Mouse (Mus musculus): ENCODE measurements around the gene Nptn. TPM values are rescaled to one million over a fixed set of nuclear protein-coding genes. Genes with fewer than 3 reads are reported as not detected.

Gene Nptn
- polyA plus RNA-seq, 1 experiment from 2014 or later, result 124 TPM

DNA sequence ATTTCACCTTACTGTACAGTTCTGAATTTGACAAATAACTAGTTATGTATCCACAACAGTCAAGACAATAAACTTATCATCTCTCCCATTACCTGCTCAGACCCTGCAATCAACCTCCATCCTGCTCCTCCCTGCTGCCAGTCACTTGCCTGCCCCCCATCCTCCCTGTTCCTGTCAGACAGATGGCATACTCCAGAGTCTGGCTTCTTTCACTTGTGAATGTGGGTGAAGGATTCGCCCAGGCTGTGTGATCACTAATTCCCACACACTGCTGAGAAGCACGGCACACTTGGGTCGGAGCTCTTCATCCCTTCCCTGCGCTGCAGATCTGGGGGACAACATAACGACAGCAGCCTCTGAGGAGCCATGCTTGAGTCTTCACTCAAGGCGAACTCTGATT lies 100.1 kb downstream of the Nptn start:
- H3K27me3 ChIP-seq, result no peaks in the 10 kb centered on the region
- no peak overlapping the region for H3K27ac ChIP-seq
- H3K9me3 ChIP-seq, result no peaks in the 10 kb centered on the region
- whole genome bisulfite sequencing, result 62% methylated on average over 6 of the region's 6 CpGs
- H3K4me3 ChIP-seq, result no peak overlapping the region
- no peaks in the 10 kb centered on the region for H3K36me3 ChIP-seq
- ATAC-seq (ENCODE audit: insufficient number of reproducible peaks, low FRiP score, low TSS enrichment, low read depth), result no peak
- no peaks in the 10 kb centered on the region for H3K4me1 ChIP-seq
- no peak overlapping the region for H3K4me2 ChIP-seq
- H3K9ac ChIP-seq, result no peak overlapping the region

GRCm38 (mm10) chr9:58683372-58683771 lies 101.3 kb downstream of the Nptn start:
- no peak overlapping the region for H3K4me2 ChIP-seq
- no peaks in the 10 kb centered on the region for H3K4me1 ChIP-seq
- no peak for ATAC-seq (ENCODE audit: insufficient number of reproducible peaks, low FRiP score, low TSS enrichment, low read depth)
- no peak overlapping the region for H3K27ac ChIP-seq
- H3K36me3 ChIP-seq, result no peaks in the 10 kb centered on the region
- no peaks in the 10 kb centered on the region for H3K27me3 ChIP-seq
- no peak overlapping the region for H3K4me3 ChIP-seq
- WGBS, result 61% methylated on average over 6 of the region's 6 CpGs
- H3K9ac ChIP-seq, result no peak overlapping the region
- no peaks in the 10 kb centered on the region for H3K9me3 ChIP-seq

GRCm38 (mm10) chr9:58685290-58685689 lies 103.2 kb downstream of the Nptn start:
- H3K9me3 ChIP-seq, result no peaks in the 10 kb centered on the region
- 81% methylated on average over 10 of the region's 10 CpGs for WGBS
- no peak overlapping the region for H3K4me3 ChIP-seq
- no peaks in the 10 kb centered on the region for H3K36me3 ChIP-seq
- no peak overlapping the region for H3K27ac ChIP-seq
- no peak overlapping the region for H3K4me2 ChIP-seq
- H3K4me1 ChIP-seq, result no peaks in the 10 kb centered on the region
- no peak for ATAC-seq (ENCODE audit: insufficient number of reproducible peaks, low FRiP score, low TSS enrichment, low read depth)
- H3K9ac ChIP-seq, result no peak overlapping the region
- H3K27me3 ChIP-seq, result no peaks in the 10 kb centered on the region

- Histone ChIP-seq H3K4me2 (no peak overlapping the region), H3K36me3 (no peaks in the 10 kb centered on the region), H3K4me3 (no peak overlapping the region), H3K9ac (no peak overlapping the region), H3K27me3 (no peaks in the 10 kb centered on the region), H3K27ac (no peak overlapping the region), H3K4me1 (no peaks in the 10 kb centered on the region), H3K9me3 (no peaks in the 10 kb centered on the region)
- ATAC-seq (ENCODE audit: insufficient number of reproducible peaks, low FRiP score, low TSS enrichment, low read depth), result no peak
- 66% methylated on average over 4 of the region's 4 CpGs for WGBS
Measured at GRCm38 (mm10) chr9:58688076-58688475, 106.0 kb downstream of the Nptn start.

GRCm38 (mm10) chr9:58690701-58691100 lies 108.7 kb downstream of the Nptn start:
- Histone ChIP-seq H3K36me3 (no peaks in the 10 kb centered on the region), H3K27me3 (no peaks in the 10 kb centered on the region), H3K9ac (no peak overlapping the region), H3K4me2 (no peak overlapping the region), H3K4me3 (no peak overlapping the region), H3K4me1 (no peaks in the 10 kb centered on the region), H3K27ac (no peak overlapping the region), H3K9me3 (no peaks in the 10 kb centered on the region)
- no peak for ATAC-seq (ENCODE audit: insufficient number of reproducible peaks, low FRiP score, low TSS enrichment, low read depth)
- WGBS, result 80% methylated on average over 4 of the region's 4 CpGs

- WGBS, result 74% methylated on average over 7 of the region's 7 CpGs
- no peak overlapping the region for H3K4me2 ChIP-seq
- no peak overlapping the region for H3K9ac ChIP-seq
- H3K36me3 ChIP-seq, result no peaks in the 10 kb centered on the region
- no peak for ATAC-seq (ENCODE audit: insufficient number of reproducible peaks, low FRiP score, low TSS enrichment, low read depth)
- H3K4me1 ChIP-seq, result no peaks in the 10 kb centered on the region
- H3K9me3 ChIP-seq, result no peaks in the 10 kb centered on the region
- H3K27me3 ChIP-seq, result no peaks in the 10 kb centered on the region
- H3K4me3 ChIP-seq, result no peak overlapping the region
- H3K27ac ChIP-seq, result no peak overlapping the region
Measured at GRCm38 (mm10) chr9:58691471-58691870, 109.4 kb downstream of the Nptn start.

DNA sequence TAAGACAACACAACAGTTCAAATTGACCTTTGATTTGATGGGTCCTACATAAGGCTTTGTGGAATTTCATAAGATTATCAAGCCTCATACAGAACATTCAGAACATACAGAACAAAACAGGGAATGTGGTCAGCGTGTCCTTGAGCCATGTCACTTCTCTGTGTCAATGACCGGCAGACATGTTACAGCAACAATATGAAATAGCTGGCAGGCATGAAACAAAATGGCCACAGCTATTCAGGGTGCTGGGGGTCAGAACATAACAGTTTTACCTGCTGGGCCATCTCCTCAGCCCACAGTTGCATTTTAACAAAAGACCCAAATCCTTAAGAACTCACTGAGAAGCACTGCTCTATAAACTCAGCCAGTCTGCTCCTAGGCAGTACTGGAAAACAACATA lies 116.4 kb downstream of the Nptn start:
- no peaks in the 10 kb centered on the region for H3K36me3 ChIP-seq
- WGBS, result 95% methylated on average over 2 of the region's 2 CpGs
- H3K9me3 ChIP-seq, result no peaks in the 10 kb centered on the region
- H3K4me1 ChIP-seq, result no peaks in the 10 kb centered on the region
- no peak for ATAC-seq (ENCODE audit: insufficient number of reproducible peaks, low FRiP score, low TSS enrichment, low read depth)
- no peak overlapping the region for H3K4me3 ChIP-seq
- no peak overlapping the region for H3K27ac ChIP-seq
- H3K27me3 ChIP-seq, result no peaks in the 10 kb centered on the region
- H3K4me2 ChIP-seq, result no peak overlapping the region
- H3K9ac ChIP-seq, result no peak overlapping the region

- Histone ChIP-seq H3K4me1 (no peaks in the 10 kb centered on the region), H3K27ac (no peak overlapping the region), H3K4me3 (no peak overlapping the region), H3K36me3 (no peaks in the 10 kb centered on the region), H3K9ac (no peak overlapping the region), H3K27me3 (no peaks in the 10 kb centered on the region), H3K4me2 (no peak overlapping the region), H3K9me3 (no peaks in the 10 kb centered on the region)
- 81% methylated on average over 2 of the region's 2 CpGs for WGBS
- ATAC-seq (ENCODE audit: insufficient number of reproducible peaks, low FRiP score, low TSS enrichment, low read depth), result no peak
Measured at GRCm38 (mm10) chr9:58701751-58702150, 119.7 kb downstream of the Nptn start.

DNA sequence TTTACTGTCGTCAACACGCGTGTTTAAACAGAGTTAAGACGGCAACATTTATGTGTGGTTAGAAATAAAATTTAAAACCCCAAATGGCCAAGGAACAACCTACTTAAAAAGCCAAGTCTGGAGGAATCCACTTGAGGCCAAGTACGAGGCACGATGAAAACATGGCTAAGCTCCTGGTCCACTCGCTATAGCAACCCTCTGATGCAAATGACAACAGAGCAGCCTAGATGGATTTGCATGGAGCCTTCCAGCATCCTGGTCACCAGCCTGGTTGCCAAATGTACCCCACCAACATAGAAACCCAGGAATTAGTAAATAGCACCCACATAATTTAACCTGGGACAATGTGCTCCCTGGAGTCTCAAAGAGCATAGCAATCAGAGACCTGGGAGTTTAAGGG lies 121.7 kb downstream of the Nptn start:
- Histone ChIP-seq H3K4me1 (no peaks in the 10 kb centered on the region), H3K4me3 (no peak overlapping the region), H3K27me3 (no peaks in the 10 kb centered on the region), H3K9ac (no peak overlapping the region), H3K4me2 (no peak overlapping the region), H3K36me3 (no peaks in the 10 kb centered on the region), H3K9me3 (no peaks in the 10 kb centered on the region), H3K27ac (no peak overlapping the region)
- no peak for ATAC-seq (ENCODE audit: insufficient number of reproducible peaks, low FRiP score, low TSS enrichment, low read depth)
- WGBS, result 65% methylated on average over 7 of the region's 7 CpGs

GRCm38 (mm10) chr9:58706024-58706423 lies 124.0 kb downstream of the Nptn start:
- Histone ChIP-seq H3K4me3 (no peak overlapping the region), H3K36me3 (no peaks in the 10 kb centered on the region), H3K9ac (no peak overlapping the region), H3K27ac (no peak overlapping the region), H3K4me2 (no peak overlapping the region), H3K9me3 (no peaks in the 10 kb centered on the region), H3K27me3 (no peaks in the 10 kb centered on the region), H3K4me1 (no peaks in the 10 kb centered on the region)
- WGBS, result 68% methylated on average over 7 of the region's 7 CpGs
- no peak for ATAC-seq (ENCODE audit: insufficient number of reproducible peaks, low FRiP score, low TSS enrichment, low read depth)

Other genes starting within 250 kb of the Nptn start
- gene Tbc1d21, start 211.8 kb upstream of the Nptn start, polyA plus RNA-seq (2015; fragmentation: Nextera tagmentation; extraction: Ambion mirVana), result not detected in 2 replicates
- 2.9 and 3.2 TPM in 2 replicates for gene Insyn1, start 93.6 kb upstream of the Nptn start, polyA plus RNA-seq (2015; fragmentation: Nextera tagmentation; extraction: Ambion mirVana)
- gene Cd276, start 26.8 kb upstream of the Nptn start, polyA plus RNA-seq (2015; fragmentation: Nextera tagmentation; extraction: Ambion mirVana), result 57.5 and 59.2 TPM in 2 replicates
- 1.0 and 2.2 TPM in 2 replicates for gene Rec114, start 161.7 kb downstream of the Nptn start, polyA plus RNA-seq (2015; fragmentation: Nextera tagmentation; extraction: Ambion mirVana)
- gene Hcn4, start 241.2 kb downstream of the Nptn start, polyA plus RNA-seq (2015; fragmentation: Nextera tagmentation; extraction: Ambion mirVana), result 0.05 and 0.15 TPM in 2 replicates

Measured in limb, embryonic 15.5 days (tissue).